Mouse (Mus musculus): ENCODE measurements around the gene Coa3. TPM values are rescaled to one million over a fixed set of nuclear protein-coding genes. Genes with fewer than 3 reads are reported as not detected.

The Coa3 gene
- total RNA-seq, 2 experiments from 2014 or later, result 87.2 to 117 TPM

DNA sequence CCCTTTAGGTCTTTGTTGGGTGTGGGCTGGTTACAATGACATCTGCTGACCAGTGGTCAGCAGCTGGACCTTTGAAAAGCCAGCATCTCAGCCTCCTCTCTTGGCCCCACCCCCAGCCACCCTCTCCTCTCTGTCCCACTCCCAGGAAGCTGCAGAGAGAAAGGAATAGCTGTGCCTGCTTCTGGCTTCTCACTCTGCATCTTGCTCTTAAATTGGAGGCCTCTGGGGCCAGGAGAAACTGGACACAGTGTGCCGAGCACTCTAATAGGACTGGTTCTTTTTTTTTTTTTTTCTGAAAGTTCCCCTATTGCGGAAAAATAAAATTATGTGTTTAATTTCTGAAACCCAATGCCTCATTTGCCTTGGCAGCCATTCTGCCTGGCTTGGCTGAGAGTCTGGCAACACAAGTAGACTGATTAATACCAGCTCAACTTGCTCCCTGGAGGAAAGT is 48.8 kb downstream of the Coa3 start:
- no peak for DNase-seq (ENCODE audit: extremely low spot score in 1 of 2, low spot score in 1 of 2)

DNA sequence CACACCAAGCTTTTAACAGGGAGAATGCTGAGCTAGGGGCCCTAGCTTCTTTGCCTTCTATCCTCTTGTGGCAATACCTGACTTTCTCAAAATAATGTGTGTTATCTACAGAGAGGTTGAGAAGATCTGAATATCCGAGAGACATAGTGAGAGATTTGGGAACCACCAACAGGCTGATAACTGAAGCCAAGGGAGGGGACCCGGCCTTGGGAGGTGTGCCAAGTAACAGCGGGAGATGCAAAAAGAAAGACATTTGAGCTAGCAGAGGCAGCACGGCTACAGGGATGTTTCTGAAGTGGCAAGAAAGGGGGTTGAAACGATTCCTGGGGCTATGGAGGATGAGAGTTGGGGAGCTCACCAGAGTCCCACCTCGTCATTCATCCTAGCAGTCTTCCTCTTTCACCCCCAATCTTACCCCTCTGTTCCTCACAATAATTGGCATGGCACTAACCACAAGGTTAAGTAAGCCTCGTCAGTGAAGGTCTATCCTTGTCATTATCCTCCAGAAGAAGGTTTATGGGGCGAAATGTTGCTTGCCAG is 49.5 kb downstream of the Coa3 start:
- peak in 1 of 2 experiments; percentile 28 for DNase-seq (ENCODE audit: extremely low spot score in 1 of 2, low spot score in 1 of 2)

Other genes with a start within 250 kb of the Coa3 start
- 10 to 100 TPM in 1 of 2 experiments, 1 to 10 TPM in 1; 9.2 to 10.8 TPM for gene Naglu, start 209.1 kb downstream of the Coa3 start, total RNA-seq (2021)
- under 1 TPM; 0.63 to 0.94 TPM for gene Hsd17b1, start 200.7 kb downstream of the Coa3 start, total RNA-seq (2021)
- gene Coasy, start 196.5 kb downstream of the Coa3 start, total RNA-seq (2021), result 10 to 100 TPM; 25.1 to 29.9 TPM
- 10 to 100 TPM; 45.1 to 45.6 TPM for gene Mlx, start 191.8 kb downstream of the Coa3 start, total RNA-seq (2021)
- 1 to 10 TPM; 3.3 to 4.4 TPM for gene Psmc3ip, start 183.7 kb downstream of the Coa3 start, total RNA-seq (2021)
- 10 to 100 TPM; 57.3 to 62.6 TPM for gene Retreg3, start 159.2 kb downstream of the Coa3 start, total RNA-seq (2021)
- gene Tubg1, start 159.2 kb downstream of the Coa3 start, total RNA-seq (2021), result 10 to 100 TPM; 44.4 to 52.3 TPM
- gene Tubg2, start 123.2 kb downstream of the Coa3 start, total RNA-seq (2021), result 10 to 100 TPM; 44.9 to 47.8 TPM
- 100 to 1,000 TPM; 158 to 169 TPM for gene Cntnap1, start 108.6 kb downstream of the Coa3 start, total RNA-seq (2021)
- gene Plekhh3, start 107.8 kb downstream of the Coa3 start, total RNA-seq (2021), result 10 to 100 TPM; 13.2 to 14.3 TPM
- gene Ccr10, start 103.7 kb downstream of the Coa3 start, total RNA-seq (2021), result under 1 TPM; 0.21 to 0.25 TPM
- 10 to 100 TPM; 57.1 to 62.1 TPM for gene Ezh1, start 52.7 kb downstream of the Coa3 start, total RNA-seq (2021)
- gene Ramp2, start 33.1 kb downstream of the Coa3 start, total RNA-seq (2021), result 10 to 100 TPM; 50.2 to 72.5 TPM
- 10 to 100 TPM; 70.0 to 75.2 TPM for gene Vps25, start 25.4 kb downstream of the Coa3 start, total RNA-seq (2021)
- gene Wnk4, start 18.5 kb downstream of the Coa3 start, total RNA-seq (2021), result 1 to 10 TPM; 6.2 to 7.7 TPM
- under 1 TPM; 0.25 to 0.35 TPM for gene Cntd1, start 102 bp downstream of the Coa3 start, total RNA-seq (2021)
- gene Becn1, start 23.2 kb upstream of the Coa3 start, total RNA-seq (2021), result 100 to 1,000 TPM; 204 to 230 TPM
- gene Psme3, start 37.1 kb upstream of the Coa3 start, total RNA-seq (2021), result 100 to 1,000 TPM; 119 to 126 TPM
- 1 to 10 TPM; 5.8 to 8.0 TPM for gene Aoc2, start 45.9 kb upstream of the Coa3 start, total RNA-seq (2021)
- gene Aoc3, start 51.5 kb upstream of the Coa3 start, total RNA-seq (2021), result under 1 TPM; 0.86 to 0.99 TPM
- gene G6pc, start 88.4 kb upstream of the Coa3 start, total RNA-seq (2021), result not detected
- gene Aarsd1, start 138.5 kb upstream of the Coa3 start, total RNA-seq (2021), result 10 to 100 TPM; 43.9 to 48.9 TPM
- 1 to 10 TPM; 4.5 to 6.5 TPM for gene Gm27029, start 145.7 kb upstream of the Coa3 start, total RNA-seq (2021)
- gene Rundc1, start 146.0 kb upstream of the Coa3 start, total RNA-seq (2021), result 10 to 100 TPM; 30.7 to 33.2 TPM
- 1 to 10 TPM; 1.3 to 1.4 TPM for gene Ptges3l, start 146.2 kb upstream of the Coa3 start, total RNA-seq (2021)
- 10 to 100 TPM; 50.0 to 52.5 TPM for gene Rpl27, start 163.2 kb upstream of the Coa3 start, total RNA-seq (2021)
- 1 to 10 TPM; 1.9 to 2.2 TPM for gene Ifi35, start 169.3 kb upstream of the Coa3 start, total RNA-seq (2021)
- 100 to 1,000 TPM; 145 to 159 TPM for gene Rnd2, start 185.9 kb upstream of the Coa3 start, total RNA-seq (2021)
- 10 to 100 TPM; 33.2 to 36.0 TPM for gene Vat1, start 187.1 kb upstream of the Coa3 start, total RNA-seq (2021)